Mouse (Mus musculus) forebrain, postnatal 0 days (tissue): ENCODE results near the gene Podnl1. TPM values are rescaled to one million over a fixed set of nuclear protein-coding genes. Genes with fewer than 3 reads are reported as not detected.
A peak's percentile ranks its signal among the peaks of the same experiment; 100 is the strongest.

Source experiments
- ATAC-seq: fragments of 200-750 bp; cut with Nextera tagmentation; 2 replicates; pipeline ENCODE4 v1.8.0; 2017; ENCODE audit warnings: mild to moderate bottlenecking, moderate library complexity
- DNase-seq: peaks from one replicate; pipeline ENCODE4 v3.0.0-alpha.2; 2015
- H3K27ac ChIP-seq: fragments of 300-500 bp; sonication (generic); 2 replicates; pipeline ENCODE4 v1.5.1; 2014; ENCODE audit warnings: low read depth, mild to moderate bottlenecking, antibody characterized with exemption, low read length, moderate library complexity, mixed read lengths
- H3K27me3 ChIP-seq: fragments of 300-500 bp; sonication (generic); 2 replicates; pipeline ENCODE4 v1.6.1; 2014; ENCODE audit warnings: mild to moderate bottlenecking, low read length, mixed read lengths; ENCODE audit not compliant: insufficient read depth
- H3K36me3 ChIP-seq: fragments of 300-500 bp; sonication (generic); 2 replicates; pipeline ENCODE4 v1.6.1; 2014; ENCODE audit warnings: mild to moderate bottlenecking, moderate library complexity; ENCODE audit not compliant: insufficient read depth
- H3K4me1 ChIP-seq: fragments of 300-500 bp; sonication (generic); 2 replicates; pipeline ENCODE4 v1.6.1; 2014; ENCODE audit warnings: antibody characterized with exemption; ENCODE audit not compliant: insufficient read depth
- H3K4me2 ChIP-seq: fragments of 300-500 bp; sonication (generic); 2 replicates; pipeline ENCODE4 v1.6.1; 2014; ENCODE audit warnings: low read depth, mild to moderate bottlenecking, moderate library complexity
- H3K4me3 ChIP-seq: fragments of 300-500 bp; sonication (generic); 2 replicates; pipeline ENCODE4 v1.5.1; 2014; ENCODE audit warnings: low read depth, low read length, mixed read lengths
- H3K9ac ChIP-seq: fragments of 300-500 bp; sonication (generic); 2 replicates; pipeline ENCODE4 v1.6.1; 2014; ENCODE audit warnings: mild to moderate bottlenecking
- H3K9me3 ChIP-seq: fragments of 300-500 bp; sonication (generic); 2 replicates; pipeline ENCODE4 v1.6.1; 2016; ENCODE audit warnings: low read length
- CTCF ChIP-seq: sonication (generic); IDR thresholded peaks from 2 replicates; pipeline ENCODE4 v1.5.1; 2016; ENCODE audit warnings: antibody characterized with exemption, control low read depth, low read depth
- WGBS: fragments of 180-500 bp; shearing (Covaris S2); extraction: QIAGEN DNeasy Blood & Tissue Kit; methylation state at CpG from one replicate; pipeline ENCODE4 v1.1.7; 2014; 5-methylcytosine and 5-hydroxymethylcytosine counted together
- polyA plus RNA-seq: library from polyadenylated mRNA; unstranded; fragments of >200 nt; fragmentation: Nextera tagmentation; extraction: Ambion mirVana; gene quantifications from 2 replicates; pipeline ENCODE4 v1.2.1, GENCODE M21; 2015
- total RNA-seq: library from RNA; depleted of rRNA; stranded (reverse); fragments of >200 nt; gene quantifications from 2 replicates; pipeline ENCODE4 v1.2.3, GENCODE M21; 2014

Podnl1 gene
- total and polyA plus RNA-seq, 2 experiments from 2014 or later, result 0.23 to 0.24 TPM

- TF ChIP-seq CTCF, result no peak
- Histone ChIP-seq H3K9ac (no peak overlapping the region), H3K4me3 (no peak overlapping the region), H3K36me3 (peaks cover 4% of the 10 kb centered on the region), H3K4me2 (no peak overlapping the region), H3K9me3 (no peaks in the 10 kb centered on the region), H3K27ac (no peak overlapping the region), H3K27me3 (no peaks in the 10 kb centered on the region), H3K4me1 (no peaks in the 10 kb centered on the region)
- 79% methylated on average over 17 of the region's 17 CpGs for WGBS
- no peak for DNase-seq
- ATAC-seq, result no peak
These were observed 1.6 kb downstream of the Podnl1 start for GRCm38 (mm10) chr8:84127202-84127901.

GRCm38 (mm10) chr8:84128277-84128676 is 2.5 kb downstream of the Podnl1 start:
- H3K4me1 ChIP-seq, result no peaks in the 10 kb centered on the region
- TF ChIP-seq CTCF, result peak; percentile 13; the same call in 1 of the 2 replicates
- H3K9me3 ChIP-seq, result no peaks in the 10 kb centered on the region
- H3K4me3 ChIP-seq, result no peak overlapping the region
- no peak overlapping the region for H3K4me2 ChIP-seq
- H3K36me3 ChIP-seq, result peaks cover 13% of the 10 kb centered on the region
- ATAC-seq (peak; percentile 30; the same call in 1 of the 2 replicates), DNase-seq (no peak)
- WGBS, result 68% methylated on average over 8 of the region's 8 CpGs
- H3K9ac ChIP-seq, result no peak overlapping the region
- H3K27ac ChIP-seq, result no peak overlapping the region
- no peaks in the 10 kb centered on the region for H3K27me3 ChIP-seq

- H3K36me3 ChIP-seq, result peaks cover 38% of the 10 kb centered on the region
- no peak overlapping the region for H3K9ac ChIP-seq
- no peak overlapping the region for H3K4me2 ChIP-seq
- no peak for TF ChIP-seq CTCF
- no peak overlapping the region for H3K27ac ChIP-seq
- DNase-seq (no peak), ATAC-seq (no peak)
- no peak overlapping the region for H3K4me3 ChIP-seq
- 35% methylated on average over 30 of the region's 30 CpGs for WGBS
- H3K27me3 ChIP-seq, result no peaks in the 10 kb centered on the region
- H3K4me1 ChIP-seq, result no peaks in the 10 kb centered on the region
- no peaks in the 10 kb centered on the region for H3K9me3 ChIP-seq
These were observed 5.0 kb downstream of the Podnl1 start for GRCm38 (mm10) chr8:84130806-84131205.

- no peak overlapping the region for H3K9ac ChIP-seq
- H3K4me1 ChIP-seq, result no peaks in the 10 kb centered on the region
- H3K4me2 ChIP-seq, result no peak overlapping the region
- no peak for DNase-seq
- H3K4me3 ChIP-seq, result no peak overlapping the region
- H3K27me3 ChIP-seq, result no peaks in the 10 kb centered on the region
- WGBS, result 86% methylated on average over 8 of the region's 8 CpGs
- no peaks in the 10 kb centered on the region for H3K9me3 ChIP-seq
- peaks cover 53% of the 10 kb centered on the region for H3K36me3 ChIP-seq
- H3K27ac ChIP-seq, result no peak overlapping the region
- no peak for TF ChIP-seq CTCF
- ATAC-seq, result no peak
These were observed 6.4 kb downstream of the Podnl1 start for GRCm38 (mm10) chr8:84132225-84132624.

- Histone ChIP-seq H3K27me3 (no peaks in the 10 kb centered on the region), H3K27ac (no peak overlapping the region), H3K36me3 (peaks cover 98% of the 10 kb centered on the region), H3K9me3 (no peaks in the 10 kb centered on the region), H3K4me2 (no peak overlapping the region), H3K4me3 (no peak overlapping the region), H3K9ac (no peak overlapping the region), H3K4me1 (no peaks in the 10 kb centered on the region)
- no peak for DNase-seq
- no peak for TF ChIP-seq CTCF
- ATAC-seq, result peak; percentile 66
- 88% methylated on average over 3 of the region's 3 CpGs for WGBS
These were observed 12.1 kb downstream of the Podnl1 start for GRCm38 (mm10) chr8:84137848-84138247.

- H3K36me3 ChIP-seq, result peaks cover 90% of the 10 kb centered on the region
- H3K4me2 ChIP-seq, result no peak overlapping the region
- no peaks in the 10 kb centered on the region for H3K4me1 ChIP-seq
- H3K4me3 ChIP-seq, result no peak overlapping the region
- DNase-seq (no peak), ATAC-seq (no peak)
- H3K9ac ChIP-seq, result no peak overlapping the region
- H3K27me3 ChIP-seq, result no peaks in the 10 kb centered on the region
- TF ChIP-seq CTCF, result no peak
- no peak overlapping the region for H3K27ac ChIP-seq
- H3K9me3 ChIP-seq, result no peaks in the 10 kb centered on the region
- WGBS, result 84% methylated on average over 4 of the region's 4 CpGs
These were observed 15.0 kb downstream of the Podnl1 start for GRCm38 (mm10) chr8:84140838-84141237.

- H3K4me2 ChIP-seq, result no peak overlapping the region
- H3K27me3 ChIP-seq, result no peaks in the 10 kb centered on the region
- H3K9me3 ChIP-seq, result no peaks in the 10 kb centered on the region
- no peak for TF ChIP-seq CTCF
- no peak overlapping the region for H3K9ac ChIP-seq
- ATAC-seq, result no peak
- no peak for DNase-seq
- WGBS, result 95% methylated on average over 8 of the region's 8 CpGs
- H3K27ac ChIP-seq, result no peak overlapping the region
- peaks cover 51% of the 10 kb centered on the region for H3K36me3 ChIP-seq
- H3K4me3 ChIP-seq, result no peak overlapping the region
- peaks cover 18% of the 10 kb centered on the region for H3K4me1 ChIP-seq
These were observed 19.0 kb downstream of the Podnl1 start for GRCm38 (mm10) chr8:84144636-84145245.
